Mouse (Mus musculus) layer of hippocampus, postnatal 14 days (tissue): ENCODE measurements at regions not wholly inside any gene's neighbourhood (a gene's known extent, or its start where the extent isn't known, plus 50 kb on each side); places are given as distances from the start of the nearest gene placed in this dataset.

Experiments used
- DNase-seq, 2 experiments: peaks; one replicate each; pipeline ENCODE4 v3.0.0; 2021 to 2022; ENCODE audit warnings: low spot score in 2 of 2, mixed read lengths in 1 of 2

DNA sequence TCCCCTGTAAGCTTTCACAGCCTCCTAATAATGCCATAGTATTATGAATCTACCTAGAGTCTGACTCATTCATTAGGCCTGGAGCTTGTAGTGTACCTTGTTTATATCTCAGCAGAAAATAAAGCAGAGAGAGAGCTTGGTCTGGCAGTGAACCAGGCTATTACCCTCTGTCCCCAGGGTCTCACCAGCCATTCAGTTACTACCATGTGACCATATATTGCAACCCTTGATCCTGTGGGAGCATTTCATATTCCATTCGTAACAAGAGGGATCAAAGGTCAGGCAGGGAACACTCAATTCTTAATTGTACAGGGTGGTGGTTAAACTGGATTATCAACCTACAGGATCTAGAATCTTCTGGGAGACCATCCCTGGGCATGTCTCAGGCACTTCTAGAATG lies 383.7 kb upstream of the Castor2 start:
- no peak for DNase-seq

DNA sequence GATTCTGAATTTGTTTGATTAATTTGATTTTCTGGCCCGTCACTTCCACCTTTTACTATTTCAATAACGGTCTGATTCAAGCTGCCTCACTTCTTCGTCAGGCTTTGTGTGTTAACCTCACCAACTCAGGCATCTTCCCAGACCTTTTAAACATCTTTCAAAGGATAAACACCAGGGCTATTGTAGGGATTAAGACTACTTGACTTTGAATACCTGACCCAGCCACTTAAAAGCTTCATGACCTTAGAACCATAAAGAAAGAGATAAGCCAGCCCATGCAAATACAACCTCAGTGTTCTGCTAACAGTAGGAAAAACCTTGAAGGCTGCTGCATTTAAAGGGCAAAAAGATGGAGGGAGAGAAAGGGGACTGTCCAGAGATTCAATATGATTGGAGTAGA lies 386.9 kb upstream of the Castor2 start:
- DNase-seq = no peak

DNA sequence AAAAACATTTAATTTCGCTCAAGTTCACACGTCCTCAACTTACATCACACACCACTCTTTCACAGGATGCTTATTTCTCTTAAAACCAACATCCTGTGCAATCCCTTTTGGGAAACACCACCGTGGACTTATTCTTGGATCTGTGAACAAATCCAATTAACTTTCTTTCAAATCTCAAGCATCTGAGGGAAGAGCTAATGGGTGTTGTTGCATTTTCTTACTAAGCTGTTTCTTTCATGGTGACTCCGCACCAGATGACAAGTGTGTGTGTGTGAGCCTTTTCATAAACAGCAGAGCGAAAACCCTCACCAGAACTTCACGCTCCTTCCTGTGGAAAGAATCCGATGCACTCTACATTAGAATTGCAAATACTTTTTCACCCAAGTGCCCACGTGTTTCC lies 390.6 kb upstream of the Castor2 start:
- DNase-seq = peak in 1 of 2 experiments; percentile 6

DNA sequence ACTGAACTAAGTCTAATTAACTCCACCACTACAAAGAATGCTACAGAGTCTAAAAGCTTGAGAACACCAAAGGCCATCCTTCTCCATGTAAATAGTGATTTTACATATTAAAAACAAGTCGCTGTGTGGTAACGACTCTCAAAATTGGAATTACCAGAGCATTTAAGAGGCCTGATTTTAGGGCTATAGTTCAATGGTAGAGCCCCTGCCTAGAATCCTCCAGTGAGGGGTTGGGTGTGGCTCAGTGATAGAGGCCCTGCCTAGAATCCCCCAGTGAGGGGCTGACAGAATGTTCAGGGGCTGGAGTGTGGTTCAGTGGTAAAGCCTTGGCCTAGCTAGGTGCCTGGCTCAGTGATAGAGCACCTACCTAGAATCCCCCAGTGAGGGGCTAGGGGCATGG lies 413.3 kb upstream of the Castor2 start:
- no peak for DNase-seq

DNA sequence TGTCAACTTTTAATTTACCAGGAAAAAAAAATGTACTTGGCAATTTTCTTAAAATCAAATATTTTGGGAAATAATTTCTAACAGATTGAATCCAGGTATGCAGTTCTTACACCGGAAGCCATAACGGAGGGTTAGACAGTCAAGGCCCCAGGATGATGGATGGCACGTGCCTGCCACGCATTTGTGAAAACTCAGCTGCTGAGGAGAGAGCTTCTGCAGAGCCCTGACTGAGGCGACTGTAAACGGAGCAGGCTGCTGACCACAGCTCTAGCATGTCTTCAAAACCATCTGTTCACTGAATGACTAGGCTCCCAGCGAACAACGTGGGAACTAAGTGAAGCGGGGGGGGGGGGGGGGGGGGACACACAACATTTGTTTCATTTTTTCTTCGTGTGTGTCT lies 416.5 kb upstream of the Castor2 start:
- no peak for DNase-seq

DNA sequence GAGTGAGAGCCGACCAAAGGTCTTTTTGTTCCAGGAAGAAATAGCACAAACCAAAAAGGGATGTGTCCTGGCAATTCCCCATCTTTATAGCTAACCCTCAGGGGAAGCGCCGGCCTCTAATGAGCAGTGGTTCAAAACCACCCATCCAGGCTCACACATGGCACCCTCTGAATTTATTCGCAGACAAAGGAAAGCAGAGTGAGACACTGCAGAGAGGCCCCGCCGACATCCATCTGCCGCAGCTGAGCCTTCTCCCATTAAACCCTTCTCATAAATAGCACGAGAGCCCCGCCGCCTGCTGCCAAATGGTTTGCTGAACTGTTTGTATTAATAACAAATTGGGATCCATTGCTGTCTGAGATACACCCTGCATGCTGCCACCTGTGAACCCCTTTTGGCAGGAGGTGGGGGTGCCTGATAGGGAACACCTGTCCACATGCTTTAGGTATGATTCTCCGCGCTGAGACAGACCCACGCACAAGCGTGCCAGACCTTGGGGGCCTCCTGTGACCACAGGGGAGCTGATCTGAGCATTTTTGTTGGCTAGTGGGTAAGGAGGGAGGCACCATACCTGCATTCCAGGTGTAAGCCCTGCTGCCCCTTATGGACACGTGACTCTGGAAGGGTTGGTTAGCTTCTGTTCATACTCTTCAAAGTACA lies 422.6 kb upstream of the Castor2 start:
- peak; percentile 67 to 87 for DNase-seq

GRCm38 (mm10) chr5:133675636-133676035 lies 423.9 kb upstream of the Castor2 start:
- DNase-seq = no peak

GRCm38 (mm10) chr5:133666473-133666872 lies 433.0 kb upstream of the Castor2 start:
- DNase-seq = peak; percentile 32 to 40

DNA sequence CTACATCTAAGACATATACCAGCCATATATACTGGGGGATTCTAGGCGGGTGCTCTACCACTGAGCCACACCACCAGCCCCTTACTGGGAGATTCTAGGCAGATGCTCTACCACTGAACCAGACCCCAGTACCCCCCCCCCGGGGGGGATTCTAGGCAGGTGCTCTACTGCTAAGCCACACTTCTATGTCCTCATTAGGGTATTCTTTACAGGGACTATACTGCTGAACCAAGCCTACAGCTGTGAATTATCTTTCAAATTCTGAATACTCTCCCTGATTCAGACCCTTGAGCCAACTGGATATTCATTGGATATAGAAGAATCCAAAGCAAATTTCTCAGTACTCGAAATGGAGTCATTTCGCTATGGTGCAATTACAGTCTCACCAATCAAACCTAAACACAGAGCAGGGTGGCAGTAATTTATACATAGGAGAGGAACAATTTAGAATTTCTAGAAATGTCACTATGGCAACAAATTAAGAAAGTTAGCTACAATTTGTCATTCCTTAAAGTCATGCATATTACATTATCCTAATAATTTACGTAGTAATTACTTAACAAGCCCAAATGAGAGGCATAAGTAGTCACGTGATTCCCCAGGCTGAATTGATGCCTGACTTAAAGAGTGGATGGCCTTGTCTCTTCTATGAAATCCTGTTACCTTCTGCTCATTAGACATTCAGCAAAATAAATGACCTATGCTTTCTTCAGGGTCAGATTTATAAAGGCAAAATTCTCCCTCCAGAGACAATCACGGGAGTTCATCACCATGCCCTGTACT lies 436.8 kb upstream of the Castor2 start:
- no peak for DNase-seq

- no peak for DNase-seq
These were observed 439.2 kb upstream of the Castor2 start for GRCm38 (mm10) chr5:133660351-133660750.

GRCm38 (mm10) chr5:133656837-133657236 lies 442.7 kb upstream of the Castor2 start:
- DNase-seq = no peak

DNA sequence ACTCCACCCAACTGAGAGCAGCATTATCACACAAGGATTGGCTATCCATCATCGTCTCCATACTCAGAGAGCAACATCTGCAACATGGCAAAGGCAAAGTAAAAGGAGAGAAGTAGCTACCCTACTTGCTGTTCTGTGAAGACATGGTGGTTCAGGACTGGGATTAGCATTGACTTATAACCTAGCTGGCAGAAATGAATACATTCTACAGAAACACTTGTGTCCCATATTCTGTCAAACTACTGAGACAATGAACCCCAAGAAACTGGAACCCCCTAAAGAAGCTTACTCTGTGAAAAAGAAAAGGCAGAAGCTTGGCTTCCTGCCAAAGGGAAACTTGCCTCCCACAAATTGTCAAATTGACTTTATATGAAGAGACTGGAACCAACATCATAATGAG lies 446.1 kb upstream of the Castor2 start:
- DNase-seq = no peak

GRCm38 (mm10) chr5:133650246-133650645 lies 449.3 kb upstream of the Castor2 start:
- no peak for DNase-seq

DNA sequence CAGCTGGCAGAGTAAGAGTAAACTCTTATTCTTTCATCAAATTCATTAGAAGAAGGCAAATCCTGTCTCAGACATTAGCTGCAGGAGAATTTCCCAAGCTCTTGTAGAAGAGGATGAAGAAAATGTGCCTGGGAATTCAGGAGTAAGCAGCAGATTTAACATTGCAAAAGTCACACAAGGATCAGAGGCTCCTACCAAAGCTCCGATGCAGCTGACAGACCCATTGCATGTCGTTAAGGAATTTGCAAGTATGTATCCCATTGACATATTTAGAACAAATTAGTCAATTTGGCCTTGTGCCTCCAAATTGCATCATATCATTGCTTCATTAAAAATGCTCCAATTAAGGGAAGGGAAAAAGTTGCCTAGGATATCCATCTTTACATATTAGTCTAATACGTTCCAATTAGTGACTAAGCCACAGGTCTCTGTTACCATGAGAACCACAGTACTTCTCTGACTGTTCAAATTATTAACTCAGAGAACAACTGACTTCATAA lies 453.8 kb upstream of the Castor2 start:
- DNase-seq = no peak

DNA sequence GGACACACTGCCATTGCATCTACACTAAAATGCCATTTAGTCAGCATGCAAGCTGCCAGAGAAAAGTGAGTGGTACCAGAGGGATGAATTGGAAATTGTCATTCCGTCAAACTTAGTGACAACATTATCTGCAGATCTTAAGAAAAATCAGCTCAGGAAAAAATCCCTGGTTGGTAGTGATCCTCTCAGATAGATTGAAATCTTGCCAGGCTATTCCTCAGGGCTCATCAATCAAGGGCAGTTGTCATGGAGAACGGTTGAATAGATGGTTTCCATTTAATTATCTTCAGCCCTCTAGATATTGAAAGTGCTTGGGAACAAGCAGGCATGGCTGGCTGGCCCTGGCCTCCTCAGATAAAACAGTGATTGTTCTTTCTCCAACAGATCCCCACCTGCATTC lies 456.2 kb upstream of the Castor2 start:
- DNase-seq = no peak

DNA sequence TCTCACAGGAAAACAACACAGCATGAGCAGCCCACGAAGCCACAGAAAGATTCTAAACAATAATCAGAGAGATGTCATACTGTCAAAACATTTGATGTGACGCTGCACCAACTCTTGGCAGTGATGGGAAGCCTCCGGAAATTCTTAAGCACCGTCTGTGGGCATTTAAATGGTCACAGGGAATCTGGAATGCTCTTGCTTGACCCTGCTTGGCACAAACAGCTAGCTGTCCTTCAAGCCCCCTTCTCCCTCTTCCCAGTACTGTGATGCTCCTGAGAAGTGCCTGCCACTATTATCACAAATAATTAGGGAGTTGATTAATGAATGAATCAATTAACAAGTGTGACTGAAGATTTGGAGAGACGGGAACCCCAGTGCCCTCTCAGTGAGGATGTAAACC lies 465.0 kb upstream of the Castor2 start:
- DNase-seq = no peak

- no peak for DNase-seq
These were observed 467.7 kb upstream of the Castor2 start for GRCm38 (mm10) chr5:133631812-133632211.

DNA sequence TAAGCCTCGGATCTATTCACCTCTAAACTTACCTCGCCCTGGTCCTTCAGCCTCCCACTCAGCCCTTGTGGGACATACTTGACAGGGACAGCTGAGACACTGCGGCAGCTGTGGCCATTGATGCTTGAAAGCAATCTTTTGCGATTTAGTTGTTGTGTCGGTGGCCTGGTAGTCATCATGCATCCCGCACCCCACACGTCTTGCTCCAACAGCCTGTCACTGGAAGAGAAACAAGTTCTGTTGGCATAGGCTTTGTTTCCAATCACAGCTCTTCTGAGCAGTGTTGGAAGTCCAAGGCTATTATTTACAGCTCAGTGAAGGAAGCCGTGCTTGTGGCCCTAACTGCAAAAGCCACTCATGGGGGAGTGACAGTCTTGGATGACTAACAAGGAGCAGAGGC lies 480.2 kb upstream of the Castor2 start:
- peak in 1 of 2 experiments; percentile 17 for DNase-seq

GRCm38 (mm10) chr5:133601241-133601739 lies 498.2 kb upstream of the Castor2 start:
- DNase-seq = no peak

DNA sequence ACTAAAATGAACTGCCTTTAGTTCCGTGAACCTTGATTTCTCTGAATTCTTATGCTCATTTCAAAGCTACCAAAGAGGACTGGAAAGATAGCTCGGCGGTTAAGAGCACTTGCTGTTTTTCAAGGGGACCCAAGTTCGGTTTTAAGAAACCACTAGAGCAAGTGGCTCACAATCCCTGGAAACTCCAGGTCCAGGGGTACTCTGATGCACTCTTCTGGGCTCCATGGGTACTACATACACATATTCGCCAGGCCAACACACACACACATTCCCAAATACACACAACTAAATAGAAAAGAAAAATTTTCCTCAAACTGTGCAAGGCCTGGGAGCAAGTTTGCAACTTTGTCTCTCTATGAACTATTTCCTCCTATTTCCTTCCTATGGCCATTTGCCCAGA lies 498.9 kb upstream of the Castor2 start:
- no peak for DNase-seq

GRCm38 (mm10) chr5:133598105-133598504 lies 501.4 kb upstream of the Castor2 start:
- DNase-seq = no peak

DNA sequence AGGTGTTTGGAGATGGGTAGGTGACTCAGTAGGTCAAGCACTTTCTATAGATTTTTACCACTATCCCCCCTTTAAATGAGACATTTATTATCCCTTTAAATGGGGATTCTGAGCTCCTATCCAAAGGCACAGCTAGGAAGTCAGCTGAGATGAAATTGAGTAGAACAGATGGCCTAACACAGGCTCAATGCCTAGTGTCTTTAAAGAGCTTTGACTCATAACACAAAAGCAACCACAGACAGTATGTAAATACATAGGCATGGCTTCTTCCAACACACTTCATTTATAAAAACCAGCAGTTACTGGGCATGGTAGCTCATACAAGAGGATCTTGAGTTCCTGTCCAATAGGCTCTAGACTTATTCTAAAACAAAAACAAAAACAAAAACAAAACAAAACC lies 513.0 kb upstream of the Castor2 start:
- peak in 1 of 2 experiments; percentile 10 for DNase-seq
